Mouse (Mus musculus) liver, postnatal 0 days (tissue): ENCODE measurements around the gene Hvcn1.

Experiments used
- CTCF ChIP-seq: sonication (generic); IDR thresholded peaks from 2 replicates; pipeline ENCODE4 v1.5.1; 2016; ENCODE audit warnings: antibody characterized with exemption, low read depth
- EP300 ChIP-seq: IDR thresholded peaks from 2 replicates; pipeline ENCODE4 v1.6.1; 2016; ENCODE audit warnings: antibody characterized with exemption, low read depth, mild to moderate bottlenecking

DNA sequence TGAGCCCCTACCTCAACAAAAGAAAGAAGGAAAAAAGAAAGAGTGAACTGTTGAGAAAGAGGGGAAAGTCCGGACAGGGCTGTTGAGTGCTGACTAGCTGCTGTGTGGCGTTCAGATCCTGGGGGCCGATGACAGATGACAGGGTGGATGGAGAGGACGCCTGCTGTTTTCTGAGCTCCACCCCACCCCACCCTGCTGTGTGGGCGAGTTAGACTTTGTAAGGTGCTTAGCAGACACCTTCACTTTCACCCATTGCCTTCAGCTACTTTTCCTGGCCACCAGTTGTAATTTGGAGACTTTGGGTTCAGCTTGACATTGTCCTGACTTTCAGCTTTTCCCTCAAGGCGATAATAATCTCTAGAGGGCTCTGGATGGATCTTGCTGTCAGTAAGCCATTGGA is 84.5 kb downstream of the Hvcn1 start:
- no peak for TF ChIP-seq CTCF
- TF ChIP-seq EP300: no peak
